Mouse (Mus musculus) lung, embryonic 16.5 days (tissue): ENCODE results near the gene Ssc5d. TPM values are rescaled to one million over a fixed set of nuclear protein-coding genes. Genes with fewer than 3 reads are reported as not detected.

Experiments
- ATAC-seq: fragments of 200-750 bp; cut with Nextera tagmentation; 2 replicates; pipeline ENCODE4 v1.8.0; 2017; ENCODE audit warnings: low read depth, mild to moderate bottlenecking, moderate library complexity
- H3K27ac ChIP-seq: fragments of 300-500 bp; sonication (generic); 2 replicates; pipeline ENCODE4 v1.5.1; 2014; ENCODE audit warnings: mild to moderate bottlenecking, control low read depth, low read length
- H3K27me3 ChIP-seq: fragments of 300-500 bp; sonication (generic); 2 replicates; pipeline ENCODE4 v1.6.1; 2014; ENCODE audit warnings: low read depth, low read length, mixed read lengths; ENCODE audit not compliant: control insufficient read depth, insufficient read depth
- H3K36me3 ChIP-seq: fragments of 300-500 bp; sonication (generic); 2 replicates; pipeline ENCODE4 v1.6.1; 2014; ENCODE audit warnings: low read length; ENCODE audit not compliant: control insufficient read depth, insufficient read depth
- H3K4me1 ChIP-seq: fragments of 300-500 bp; sonication (generic); replicated peaks from 2 replicates; pipeline ENCODE4 v1.6.1; 2014; ENCODE audit warnings: low read length, mixed read lengths; ENCODE audit not compliant: control insufficient read depth, insufficient read depth
- H3K4me2 ChIP-seq: fragments of 300-500 bp; sonication (generic); 2 replicates; pipeline ENCODE4 v1.6.1; 2014; ENCODE audit warnings: low read depth, low read length, control low read depth
- H3K4me3 ChIP-seq: fragments of 300-500 bp; sonication (generic); 2 replicates; pipeline ENCODE4 v1.5.1; 2014; ENCODE audit warnings: mild to moderate bottlenecking, low read length, control low read depth
- H3K9ac ChIP-seq: fragments of 300-500 bp; sonication (generic); 2 replicates; pipeline ENCODE4 v1.6.1; 2014; ENCODE audit warnings: low read length, control low read depth
- H3K9me3 ChIP-seq: fragments of 300-500 bp; sonication (generic); 2 replicates; pipeline ENCODE4 v1.6.1; 2016; ENCODE audit warnings: low read length; ENCODE audit not compliant: control insufficient read depth
- WGBS: fragments of 180-500 bp; shearing (Covaris S2); extraction: QIAGEN DNeasy Blood & Tissue Kit; methylation state at CpG from one replicate; pipeline ENCODE4 v1.1.7; 2014; 5-methylcytosine and 5-hydroxymethylcytosine counted together
- polyA plus RNA-seq: library from polyadenylated mRNA; unstranded; fragments of >200 nt; fragmentation: Nextera tagmentation; extraction: Ambion mirVana; gene quantifications from 2 replicates; pipeline ENCODE4 v1.2.1, GENCODE M21; 2015

The Ssc5d gene
- polyA plus RNA-seq, 1 experiment from 2014 or later, result 2.4 TPM

- no peak overlapping the region for H3K4me2 ChIP-seq
- no peak overlapping the region for H3K27ac ChIP-seq
- WGBS, result 13% methylated on average over 10 of the region's 10 CpGs
These were observed 28.3 kb downstream of the Ssc5d start for GRCm38 (mm10) chr7:4953815-4954445.

GRCm38 (mm10) chr7:4957361-4957760 is 31.8 kb downstream of the Ssc5d start:
- no peaks in the 10 kb centered on the region for H3K9me3 ChIP-seq
- H3K36me3 ChIP-seq, result no peaks in the 10 kb centered on the region
- no peak for ATAC-seq
- no peak overlapping the region for H3K27ac ChIP-seq
- H3K4me3 ChIP-seq, result no peak overlapping the region
- 79% methylated on average over 10 of the region's 10 CpGs for WGBS
- no peak overlapping the region for H3K9ac ChIP-seq
- H3K4me1 ChIP-seq, result peaks cover 9% of the 10 kb centered on the region; the same call in 1 of the 2 replicates
- H3K27me3 ChIP-seq, result no peaks in the 10 kb centered on the region
- no peak overlapping the region for H3K4me2 ChIP-seq

More at GRCm38 (mm10) chr7:4953815-4954445, 28.3 kb downstream of the Ssc5d start:
- Histone ChIP-seq H3K36me3 (no peaks in the 10 kb centered on the region), H3K4me3 (no peak overlapping the region), H3K9me3 (no peaks in the 10 kb centered on the region), H3K27me3 (no peaks in the 10 kb centered on the region), H3K9ac (no peak overlapping the region), H3K4me1 (peaks cover 9% of the 10 kb centered on the region; the same call in 1 of the 2 replicates)
- ATAC-seq, result peak; percentile 86

- Histone ChIP-seq H3K36me3 (no peaks in the 10 kb centered on the region), H3K9me3 (no peaks in the 10 kb centered on the region), H3K9ac (no peak overlapping the region), H3K4me3 (no peak overlapping the region), H3K4me1 (0 out of 2 replicates have a peak, but pooled peaks cover 2% of the 10 kb centered on the region), H3K27ac (no peak overlapping the region), H3K4me2 (no peak overlapping the region), H3K27me3 (no peaks in the 10 kb centered on the region)
- no peak for ATAC-seq
- WGBS, result 55% methylated on average over 5 of the region's 5 CpGs
These were observed 37.9 kb downstream of the Ssc5d start for GRCm38 (mm10) chr7:4963527-4963926.

- Histone ChIP-seq H3K9me3 (no peaks in the 10 kb centered on the region), H3K4me1 (0 out of 2 replicates have a peak, but pooled peaks cover 2% of the 10 kb centered on the region), H3K36me3 (no peaks in the 10 kb centered on the region), H3K9ac (0 out of 2 replicates have a peak within 1 kb of the TSS, but pooled peaks have one; percentile 23), H3K27me3 (no peaks in the 10 kb centered on the region), H3K4me2 (peak within 1 kb of the TSS; percentile 18; the same call in 1 of the 2 replicates), H3K4me3 (0 out of 2 replicates have a peak within 1 kb of the TSS, but pooled peaks have one; percentile 2), H3K27ac (no peak within 1 kb of the TSS)
- peak; percentile 92 for ATAC-seq
- 3% methylated on average over 10 of the region's 10 CpGs for WGBS
These were observed 38.7 kb downstream of the Ssc5d start, which contains the start of gene Sbk2 for GRCm38 (mm10) chr7:4964272-4964671. Sbk2 (minus strand) TSS chr7:4964406.

GRCm38 (mm10) chr7:4964988-4965387 is 39.4 kb downstream of the Ssc5d start:
- Histone ChIP-seq H3K9ac (no peak overlapping the region), H3K4me2 (no peak overlapping the region), H3K27ac (no peak overlapping the region), H3K27me3 (no peaks in the 10 kb centered on the region), H3K4me1 (0 out of 2 replicates have a peak, but pooled peaks cover 2% of the 10 kb centered on the region), H3K9me3 (no peaks in the 10 kb centered on the region), H3K4me3 (no peak overlapping the region), H3K36me3 (no peaks in the 10 kb centered on the region)
- WGBS, result 73% methylated on average over 5 of the region's 5 CpGs
- ATAC-seq, result no peak

- H3K9me3 ChIP-seq, result no peaks in the 10 kb centered on the region
- 0 out of 2 replicates have a peak, but pooled peaks have one; percentile 2 for ATAC-seq
- no peaks in the 10 kb centered on the region for H3K36me3 ChIP-seq
- H3K4me1 ChIP-seq, result peaks cover 3% of the 10 kb centered on the region; the same call in 1 of the 2 replicates
- no peak within 1 kb of the TSS for H3K4me2 ChIP-seq
- WGBS, result 44% methylated on average over 6 of the region's 6 CpGs
- H3K9ac ChIP-seq, result no peak within 1 kb of the TSS
- peak within 1 kb of the TSS; percentile 76 for H3K27ac ChIP-seq
- no peaks in the 10 kb centered on the region for H3K27me3 ChIP-seq
- no peak within 1 kb of the TSS for H3K4me3 ChIP-seq
These were observed 45.5 kb downstream of the Ssc5d start, which contains the start of gene Sbk3 for GRCm38 (mm10) chr7:4971068-4971467. Sbk3 (minus strand) TSS chr7:4971168.

- Histone ChIP-seq H3K27me3 (no peaks in the 10 kb centered on the region), H3K4me3 (no peak overlapping the region), H3K9ac (no peak overlapping the region), H3K27ac (peak overlapping the region; percentile 76), H3K36me3 (no peaks in the 10 kb centered on the region), H3K4me1 (peaks cover 3% of the 10 kb centered on the region; the same call in 1 of the 2 replicates), H3K4me2 (no peak overlapping the region), H3K9me3 (no peaks in the 10 kb centered on the region)
- WGBS, result 13% methylated on average over 7 of the region's 7 CpGs
- ATAC-seq, result peak; percentile 90
These were observed 46.1 kb downstream of the Ssc5d start for GRCm38 (mm10) chr7:4971710-4972109.

GRCm38 (mm10) chr7:4972321-4973047 is 46.9 kb downstream of the Ssc5d start:
- H3K4me3 ChIP-seq, result no peak overlapping the region
- 60% methylated on average over 18 of the region's 18 CpGs for WGBS
- H3K27me3 ChIP-seq, result no peaks in the 10 kb centered on the region
- peak overlapping the region; percentile 76 for H3K27ac ChIP-seq
- H3K4me1 ChIP-seq, result peaks cover 3% of the 10 kb centered on the region; the same call in 1 of the 2 replicates
- H3K36me3 ChIP-seq, result no peaks in the 10 kb centered on the region
- no peak overlapping the region for H3K9ac ChIP-seq
- ATAC-seq, result peak; percentile 32; the same call in 1 of the 2 replicates
- H3K9me3 ChIP-seq, result no peaks in the 10 kb centered on the region
- H3K4me2 ChIP-seq, result no peak overlapping the region

- H3K27me3 ChIP-seq, result no peaks in the 10 kb centered on the region
- no peak overlapping the region for H3K4me3 ChIP-seq
- H3K27ac ChIP-seq, result no peak overlapping the region
- 39% methylated on average over 4 of the region's 4 CpGs for WGBS
- H3K9ac ChIP-seq, result no peak overlapping the region
- no peaks in the 10 kb centered on the region for H3K9me3 ChIP-seq
- no peaks in the 10 kb centered on the region for H3K36me3 ChIP-seq
- H3K4me1 ChIP-seq, result peaks cover 3% of the 10 kb centered on the region; the same call in 1 of the 2 replicates
- no peak for ATAC-seq
- H3K4me2 ChIP-seq, result no peak overlapping the region
These were observed 49.9 kb downstream of the Ssc5d start for GRCm38 (mm10) chr7:4975455-4975854.
